Mouse (Mus musculus) neural tube, embryonic 12.5 days (tissue): ENCODE data around the gene Gm49378. TPM values are rescaled to one million over a fixed set of nuclear protein-coding genes. Genes with fewer than 3 reads are reported as not detected.

ENCODE experiments used
- ATAC-seq: fragments of 200-750 bp; cut with Nextera tagmentation; 2 replicates; pipeline ENCODE4 v1.8.0; 2017; ENCODE audit warnings: low read depth, mild to moderate bottlenecking, moderate TSS enrichment, moderate library complexity; ENCODE audit not compliant: low FRiP score
- H3K27ac ChIP-seq: fragments of 300-500 bp; sonication (generic); 2 replicates; pipeline ENCODE4 v1.5.1; 2016
- H3K27me3 ChIP-seq: fragments of 300-500 bp; sonication (generic); replicated peaks from 2 replicates; pipeline ENCODE4 v1.6.1; 2016; ENCODE audit warnings: mild to moderate bottlenecking
- H3K36me3 ChIP-seq: fragments of 300-500 bp; sonication (generic); 2 replicates; pipeline ENCODE4 v1.6.1; 2016; ENCODE audit warnings: mild to moderate bottlenecking
- H3K4me1 ChIP-seq: fragments of 300-500 bp; sonication (generic); 2 replicates; pipeline ENCODE4 v1.6.1; 2016
- H3K4me2 ChIP-seq: fragments of 300-500 bp; sonication (generic); replicated peaks from 2 replicates; pipeline ENCODE4 v1.6.1; 2016; ENCODE audit warnings: mild to moderate bottlenecking
- H3K4me3 ChIP-seq: fragments of 300-500 bp; sonication (generic); 2 replicates; pipeline ENCODE4 v1.5.1; 2016
- H3K9ac ChIP-seq: fragments of 300-500 bp; sonication (generic); 2 replicates; pipeline ENCODE4 v1.6.1; 2016; ENCODE audit warnings: mild to moderate bottlenecking
- H3K9me3 ChIP-seq: fragments of 300-500 bp; sonication (generic); 2 replicates; pipeline ENCODE4 v1.6.1; 2016; ENCODE audit warnings: mild to moderate bottlenecking
- WGBS: fragments of 180-500 bp; shearing (Covaris S2); methylation state at CpG from one replicate; pipeline ENCODE4 v1.1.7; 2016; 5-methylcytosine and 5-hydroxymethylcytosine counted together
- polyA plus RNA-seq: library from polyadenylated mRNA; unstranded; fragments of >200 nt; fragmentation: Nextera tagmentation; extraction: Ambion mirVana; gene quantifications from 2 replicates; pipeline ENCODE4 v1.2.1, GENCODE M21; 2016

The Gm49378 gene
- polyA plus RNA-seq, 1 experiment from 2014 or later: 3.6 TPM

- peak overlapping the region; percentile 43 for H3K4me3 ChIP-seq
- peak overlapping the region; percentile 79 for H3K4me2 ChIP-seq
- no peak overlapping the region for H3K27ac ChIP-seq
- no peak for ATAC-seq
- no peaks in the 10 kb centered on the region for H3K27me3 ChIP-seq
- H3K36me3 ChIP-seq: peaks cover 36% of the 10 kb centered on the region
- 42% methylated on average over 5 of the region's 5 CpGs for WGBS
- H3K9me3 ChIP-seq: no peaks in the 10 kb centered on the region
- peaks cover 4% of the 10 kb centered on the region; the same call in 1 of the 2 replicates for H3K4me1 ChIP-seq
- peak overlapping the region; percentile 57 for H3K9ac ChIP-seq
Measured at GRCm38 (mm10) chr14:55584303-55584701, 53.4 kb downstream of the Gm49378 start.

GRCm38 (mm10) chr14:55581981-55582681 lies 55.6 kb downstream of the Gm49378 start:
- 74% methylated on average over 9 of the region's 9 CpGs for WGBS
- Histone ChIP-seq H3K4me3 (no peak overlapping the region), H3K4me2 (no peak overlapping the region), H3K9ac (no peak overlapping the region), H3K9me3 (no peaks in the 10 kb centered on the region), H3K36me3 (peaks cover 22% of the 10 kb centered on the region), H3K27me3 (no peaks in the 10 kb centered on the region), H3K4me1 (peaks cover 4% of the 10 kb centered on the region; the same call in 1 of the 2 replicates), H3K27ac (no peak overlapping the region)
- ATAC-seq: no peak

GRCm38 (mm10) chr14:55580731-55581130 lies 57.0 kb downstream of the Gm49378 start:
- Histone ChIP-seq H3K27ac (no peak overlapping the region), H3K4me2 (no peak overlapping the region), H3K9ac (no peak overlapping the region), H3K36me3 (peaks cover 20% of the 10 kb centered on the region), H3K4me3 (no peak overlapping the region), H3K4me1 (peaks cover 4% of the 10 kb centered on the region; the same call in 1 of the 2 replicates), H3K9me3 (no peaks in the 10 kb centered on the region), H3K27me3 (no peaks in the 10 kb centered on the region)
- ATAC-seq: no peak
- WGBS: 96% methylated on average over 16 of the region's 16 CpGs

- ATAC-seq: no peak
- WGBS: 87% methylated on average over 23 of the region's 23 CpGs
Measured at GRCm38 (mm10) chr14:55579511-55580496, 57.9 kb downstream of the Gm49378 start.

More at GRCm38 (mm10) chr14:55579511-55580496, 57.9 kb downstream of the Gm49378 start:
- H3K4me1 ChIP-seq: no peaks in the 10 kb centered on the region; the same call in 1 of the 2 replicates
- H3K27ac ChIP-seq: no peak overlapping the region
- no peak overlapping the region for H3K9ac ChIP-seq
- H3K9me3 ChIP-seq: no peaks in the 10 kb centered on the region
- no peak overlapping the region for H3K4me2 ChIP-seq
- H3K4me3 ChIP-seq: no peak overlapping the region
- peaks cover 20% of the 10 kb centered on the region for H3K36me3 ChIP-seq
- H3K27me3 ChIP-seq: no peaks in the 10 kb centered on the region

Other genes starting within 250 kb of the Gm49378 start
- 41.5 and 41.7 TPM in 2 replicates for gene Dhrs4, start 159.1 kb downstream of the Gm49378 start, polyA plus RNA-seq
- gene Carmil3, start 147.2 kb downstream of the Gm49378 start, polyA plus RNA-seq: 16.1 and 16.8 TPM in 2 replicates
- 1.4 and 2.4 TPM in 2 replicates for gene Cpne6, start 127.5 kb downstream of the Gm49378 start, polyA plus RNA-seq
- 0.10 and 0.19 TPM in 2 replicates for gene Nrl, start 112.9 kb downstream of the Gm49378 start, polyA plus RNA-seq
- 18.2 and 21.0 TPM in 2 replicates for gene Pck2, start 97.6 kb downstream of the Gm49378 start, polyA plus RNA-seq
- 103 and 105 TPM in 2 replicates for gene Dcaf11, start 77.9 kb downstream of the Gm49378 start, polyA plus RNA-seq
- gene A730061H03Rik, start 77.5 kb downstream of the Gm49378 start, polyA plus RNA-seq: not detected in 2 replicates
- gene Fitm1, start 62.3 kb downstream of the Gm49378 start, polyA plus RNA-seq: 4.0 and 4.3 TPM in 2 replicates
- gene Psme1, start 59.8 kb downstream of the Gm49378 start, polyA plus RNA-seq: 120 and 128 TPM in 2 replicates
- gene Emc9, start 52.6 kb downstream of the Gm49378 start, polyA plus RNA-seq: 8.9 and 12.7 TPM in 2 replicates
- gene Psme2, start 46.8 kb downstream of the Gm49378 start, polyA plus RNA-seq: 212 and 223 TPM in 2 replicates
- gene Rnf31, start 46.2 kb downstream of the Gm49378 start, polyA plus RNA-seq: 17.8 and 21.0 TPM in 2 replicates
- gene Irf9, start 34.3 kb downstream of the Gm49378 start, polyA plus RNA-seq: 8.8 and 9.0 TPM in 2 replicates
- gene Rec8, start 19.9 kb downstream of the Gm49378 start, polyA plus RNA-seq: 20.6 and 22.8 TPM in 2 replicates
- 73.7 and 85.6 TPM in 2 replicates for gene Ipo4, start 1.9 kb downstream of the Gm49378 start, polyA plus RNA-seq
- gene Tm9sf1, start 5.9 kb upstream of the Gm49378 start, polyA plus RNA-seq: 62.7 and 68.6 TPM in 2 replicates
- gene Tssk4, start 12.3 kb upstream of the Gm49378 start, polyA plus RNA-seq: 0.53 and 0.77 TPM in 2 replicates
- gene Mdp1, start 22.6 kb upstream of the Gm49378 start, polyA plus RNA-seq: 70.1 and 71.0 TPM in 2 replicates
- gene Gmpr2, start 34.0 kb upstream of the Gm49378 start, polyA plus RNA-seq: 60.7 and 61.6 TPM in 2 replicates
- 555 and 567 TPM in 2 replicates for gene Nedd8, start 34.2 kb upstream of the Gm49378 start, polyA plus RNA-seq
- 44.1 and 45.7 TPM in 2 replicates for gene Tinf2, start 43.9 kb upstream of the Gm49378 start, polyA plus RNA-seq
- 0.34 and 0.36 TPM in 2 replicates for gene Tgm1, start 76.0 kb upstream of the Gm49378 start, polyA plus RNA-seq
- gene Rabggta, start 84.4 kb upstream of the Gm49378 start, polyA plus RNA-seq: 42.0 and 46.3 TPM in 2 replicates
- gene Dhrs1, start 107.8 kb upstream of the Gm49378 start, polyA plus RNA-seq: 74.1 and 81.8 TPM in 2 replicates
- 44.2 and 47.0 TPM in 2 replicates for gene Nop9, start 107.8 kb upstream of the Gm49378 start, polyA plus RNA-seq
- gene Cideb, start 120.6 kb upstream of the Gm49378 start, polyA plus RNA-seq: 0.30 TPM in 1 of 2 replicates, not detected in the other
- gene Ltb4r2, start 123.5 kb upstream of the Gm49378 start, polyA plus RNA-seq: 0.37 and 0.52 TPM in 2 replicates
- gene Ltb4r1, start 128.1 kb upstream of the Gm49378 start, polyA plus RNA-seq: 0.23 and 0.37 TPM in 2 replicates
- 9.2 and 10.1 TPM in 2 replicates for gene Adcy4, start 146.2 kb upstream of the Gm49378 start, polyA plus RNA-seq
- 7.9 and 8.7 TPM in 2 replicates for gene Ripk3, start 151.0 kb upstream of the Gm49378 start, polyA plus RNA-seq
- gene Nfatc4, start 185.2 kb upstream of the Gm49378 start, polyA plus RNA-seq: 22.0 and 24.8 TPM in 2 replicates
- 19.7 and 21.5 TPM in 2 replicates for gene Nynrin, start 216.1 kb upstream of the Gm49378 start, polyA plus RNA-seq
- 0.25 and 0.28 TPM in 2 replicates for gene Cbln3, start 246.5 kb upstream of the Gm49378 start, polyA plus RNA-seq
- 18.3 and 19.7 TPM in 2 replicates for gene Khnyn, start 247.1 kb upstream of the Gm49378 start, polyA plus RNA-seq